Mouse (Mus musculus) testis, adult 2 months (tissue): Measurements from ENCODE around the gene Fam20c.

Experiments used
- CTCF ChIP-seq: fragments of 200-500 bp; IDR thresholded peaks from 2 replicates; pipeline ENCODE4 v1.5.1; 2012; ENCODE audit warnings: low read depth, mild to moderate bottlenecking, inconsistent platforms, low read length, moderate library complexity; ENCODE audit not compliant: control insufficient read depth, insufficient read depth, insufficient replicate concordance
- POLR2A ChIP-seq: fragments of 200-500 bp; IDR thresholded peaks from 2 replicates; pipeline ENCODE4 v1.6.1; 2012; ENCODE audit warnings: low read depth, mild to moderate bottlenecking, inconsistent platforms, low read length, moderate library complexity; ENCODE audit not compliant: control insufficient read depth

DNA sequence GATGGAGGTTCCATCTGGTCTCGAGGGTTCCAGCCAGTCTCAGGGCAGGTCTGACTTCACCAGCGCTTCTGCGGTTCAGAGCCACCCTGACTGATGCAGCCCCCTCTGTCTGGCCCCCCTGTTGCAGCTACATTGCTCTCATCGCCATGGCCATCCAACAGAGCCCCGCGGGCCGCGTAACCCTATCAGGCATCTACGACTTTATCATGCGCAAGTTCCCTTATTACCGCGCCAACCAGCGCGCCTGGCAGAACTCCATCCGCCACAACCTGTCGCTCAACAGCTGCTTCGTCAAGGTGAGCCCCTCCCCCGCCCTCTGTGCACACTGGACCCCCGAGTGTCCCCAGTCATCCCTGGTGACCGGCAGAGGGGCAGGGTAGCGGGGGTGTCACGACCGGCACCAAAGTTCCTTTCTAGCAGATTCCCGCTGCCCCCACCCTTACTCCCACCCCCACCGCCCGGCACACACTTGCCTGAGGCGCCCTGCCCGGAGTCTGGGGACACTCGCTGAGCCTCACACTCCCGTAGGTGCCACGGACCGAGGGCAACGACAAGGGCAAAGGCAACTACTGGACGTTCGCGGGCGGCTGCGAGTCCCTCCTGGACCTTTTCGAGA lies 66.5 kb downstream of the Fam20c start:
- TF ChIP-seq POLR2A (no peak), CTCF (no peak)
